Mouse (Mus musculus) cerebellum, adult 2 months (tissue): ENCODE data around the gene Dirc2.

Experiments used
- CTCF ChIP-seq: fragments of 200-500 bp; IDR thresholded peaks from 2 replicates; pipeline ENCODE4 v1.5.1; 2011; ENCODE audit warnings: low read depth, mild to moderate bottlenecking, control low read depth, low read length, moderate library complexity, borderline replicate concordance; ENCODE audit not compliant: insufficient read depth
- POLR2A ChIP-seq: fragments of 200-500 bp; IDR thresholded peaks from 2 replicates; pipeline ENCODE4 v1.6.1; 2011; ENCODE audit warnings: low read length, control low read depth, borderline replicate concordance; ENCODE audit not compliant: insufficient read depth

GRCm38 (mm10) chr16:35781096-35781495 lies 11.9 kb upstream of the Dirc2 start:
- TF ChIP-seq POLR2A: no peak
- TF ChIP-seq CTCF: no peak
